Mouse (Mus musculus) brain, embryonic 14.5 days (tissue): ENCODE results near the gene Tas1r1.

Experiments used
- CTCF ChIP-seq: fragments of 200-500 bp; IDR thresholded peaks from 2 replicates; pipeline ENCODE4 v1.5.1; 2012; ENCODE audit warnings: inconsistent platforms, mild to moderate bottlenecking, moderate library complexity, borderline replicate concordance; ENCODE audit not compliant: insufficient read depth, insufficient read length; ENCODE audit errors: extremely low read depth
- POLR2A ChIP-seq: fragments of 200-500 bp; IDR thresholded peaks from 2 replicates; pipeline ENCODE4 v1.6.1; 2012; ENCODE audit warnings: mild to moderate bottlenecking, inconsistent platforms, borderline replicate concordance; ENCODE audit not compliant: poor library complexity, insufficient read depth, insufficient read length, severe bottlenecking; ENCODE audit errors: extremely low read depth

DNA sequence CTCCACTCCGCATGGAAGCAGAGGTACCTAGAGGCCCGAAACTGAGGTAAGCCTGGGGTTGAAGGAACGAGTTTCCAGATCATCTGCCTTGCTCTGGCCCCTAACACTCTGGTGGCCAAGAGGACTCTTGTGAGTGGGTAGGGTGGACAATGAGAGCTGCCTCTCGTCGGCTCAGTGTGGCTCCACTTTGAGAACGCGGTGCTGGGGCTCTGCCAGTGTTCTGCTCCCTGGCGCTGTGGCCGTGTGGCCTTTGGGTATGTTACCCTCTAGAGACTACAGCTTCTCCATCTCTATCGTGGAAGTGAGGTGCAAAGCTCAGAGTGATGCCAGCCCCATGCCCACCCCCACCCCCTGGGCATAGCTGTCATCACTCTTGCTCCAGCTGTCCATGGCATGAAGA lies 34.3 kb upstream of the Tas1r1 start:
- TF ChIP-seq CTCF (no peak), POLR2A (no peak)
